8 mouse cellular contexts compared by ENCODE assay signal in genomic region chr15:10470151-10470831, GRCm38 (mm10). TPM values are rescaled to one million over a fixed set of nuclear protein-coding genes. Genes with fewer than 3 reads are reported as not detected.
DNase-seq lines count a peak whose midpoint lies in the region; ATAC-seq lines count a peak whose summit lies in the region.

TSS of gene Dnajc21 (minus strand) at chr15:10470516.

- DNase-seq in NIH3T3 (ENCODE audit: low read depth): peak; percentile 88
- peak; percentile 86 for DNase-seq in cerebellum, adult 8-10 months
- peak; percentile 71 for DNase-seq in forelimb bud, embryonic 11.5 days (ENCODE audit: low read depth, low spot score)
- peak; percentile 73 to 84 for DNase-seq in layer of hippocampus, postnatal 10 days (ENCODE audit: low spot score in 2 of 2)
- DNase-seq in lung, postnatal 25 days (ENCODE audit: low spot score): peak; percentile 92
- DNase-seq in retina, adult 2 months (ENCODE audit: low read depth, low spot score): peak; percentile 57
- DNase-seq in thymus, postnatal 36 days: peak; percentile 85 to 87

- ATAC-seq in hematopoietic stem cell, adult 5-6 weeks (replicated peaks in 1 of 2; ENCODE audit: insufficient read depth in 1 of 2, low FRiP score in 2 of 2, low TSS enrichment in 1 of 2, low read depth in 1 of 2, poor library complexity in 2 of 2, severe bottlenecking in 2 of 2): peak; percentile 94

RNA-seq across cellular contexts. Expression of gene Dnajc21, which starts in this region (rescaled TPM):
- total RNA-seq in hematopoietic stem cell, adult 5-6 weeks (2017): 53.5 and 53.8 TPM in 2 replicates
- total RNA-seq in layer of hippocampus, postnatal 10 days (2021): 10 to 100 TPM; 17.3 to 17.7 TPM

Comparison
In these comparisons a context has a peak if more than half of its experiments do, and no peak if none do; other contexts are left out.
1. Peak in every context shown above with its lines: DNase-seq and ATAC-seq.